Mouse (Mus musculus) megakaryocyte, embryonic 14.5 days (primary cell): ENCODE measurements around the gene Ankrd11. TPM values are rescaled to one million over a fixed set of nuclear protein-coding genes. Genes with fewer than 3 reads are reported as not detected.

Source experiments
- H3K27me3 ChIP-seq: replicated peaks from 2 replicates; pipeline ENCODE3; 2012; ENCODE audit warnings: inconsistent platforms
- H3K36me3 ChIP-seq: replicated peaks from 2 replicates; pipeline ENCODE3; 2012; ENCODE audit warnings: low read length, inconsistent platforms, mixed read lengths
- H3K4me1 ChIP-seq: 2 replicates; pipeline ENCODE4 v1.6.1; 2012; ENCODE audit warnings: inconsistent platforms
- H3K4me3 ChIP-seq: replicated peaks from 2 replicates; pipeline ENCODE3; 2012; ENCODE audit warnings: moderate library complexity, mild to moderate bottlenecking, inconsistent platforms
- H3K9me3 ChIP-seq: 2 replicates; pipeline ENCODE4 v1.6.1; 2012; ENCODE audit warnings: inconsistent platforms
- FLI1 ChIP-seq: IDR thresholded peaks from 2 replicates; pipeline ENCODE4 v1.6.1; 2012; ENCODE audit warnings: low read length, inconsistent platforms, mixed read lengths
- GATA1 ChIP-seq: IDR thresholded peaks from 3 replicates; pipeline ENCODE4 v1.6.1; 2012; ENCODE audit warnings: mixed read lengths, low read length, inconsistent platforms, borderline replicate concordance
- polyA plus RNA-seq: library from polyadenylated mRNA; stranded (reverse); fragments of >175 nt; gene quantifications from 2 replicates; pipeline ENCODE4 v1.2.3, GENCODE M21; 2012; ENCODE audit warnings: low replicate concordance; ENCODE audit not compliant: insufficient read depth

The Ankrd11 gene
- polyA plus RNA-seq, 1 experiment, result 49.4 TPM

GRCm38 (mm10) chr8:122992296-122992695 is 49.8 kb downstream of the Ankrd11 start:
- Histone ChIP-seq H3K36me3 (peaks cover 13% of the 10 kb centered on the region), H3K4me1 (peaks cover 92% of the 10 kb centered on the region), H3K27me3 (no peaks in the 10 kb centered on the region), H3K9me3 (no peaks in the 10 kb centered on the region), H3K4me3 (no peak overlapping the region)
- TF ChIP-seq FLI1 (no peak), GATA1 (no peak)

DNA sequence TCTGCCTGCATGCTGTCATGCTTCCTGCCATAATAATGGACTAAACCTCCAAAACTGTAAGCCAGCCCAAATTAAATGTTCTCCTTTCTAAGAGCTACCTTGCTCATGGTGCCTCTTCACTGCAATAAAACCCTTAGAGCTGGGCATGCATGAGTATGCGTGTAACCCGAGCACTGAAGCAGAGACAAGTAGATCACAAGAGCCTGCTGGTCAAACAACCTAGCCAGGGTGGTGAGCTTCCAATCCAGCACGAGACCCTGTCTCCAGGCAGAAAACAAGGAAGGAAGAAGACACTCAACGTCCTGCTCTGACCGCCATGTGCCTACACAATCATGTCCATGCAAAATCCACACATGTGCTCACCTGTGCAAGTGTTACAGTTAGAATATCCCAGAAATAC is 50.7 kb downstream of the Ankrd11 start:
- TF ChIP-seq GATA1 (no peak), FLI1 (no peak)
- Histone ChIP-seq H3K27me3 (no peaks in the 10 kb centered on the region), H3K4me1 (peaks cover 94% of the 10 kb centered on the region), H3K36me3 (peaks cover 6% of the 10 kb centered on the region), H3K4me3 (peak overlapping the region; percentile 70), H3K9me3 (no peaks in the 10 kb centered on the region)

DNA sequence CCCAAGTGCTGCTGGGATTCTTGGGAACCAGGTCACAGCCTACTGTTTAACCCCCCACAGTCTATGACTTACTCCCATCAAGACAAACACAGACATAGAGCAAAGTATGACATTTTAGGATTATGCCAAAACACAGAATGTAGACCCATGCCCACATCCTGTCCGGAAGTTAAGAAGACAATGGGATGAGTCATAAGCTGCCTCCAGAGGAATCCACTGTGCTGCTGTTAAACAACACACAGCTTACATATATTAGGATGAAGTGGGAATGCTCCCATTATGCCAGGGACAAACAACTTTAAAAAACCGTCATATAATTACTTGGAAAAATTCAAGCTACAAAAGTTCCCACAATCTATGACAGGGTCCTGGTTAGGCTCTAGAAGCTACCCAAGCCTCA is 52.1 kb downstream of the Ankrd11 start:
- Histone ChIP-seq H3K27me3 (no peaks in the 10 kb centered on the region), H3K4me1 (peaks cover 100% of the 10 kb centered on the region), H3K9me3 (no peaks in the 10 kb centered on the region), H3K4me3 (peak overlapping the region; percentile 65), H3K36me3 (peaks cover 8% of the 10 kb centered on the region)
- TF ChIP-seq FLI1 (no peak), GATA1 (no peak)

- peaks cover 100% of the 10 kb centered on the region for H3K4me1 ChIP-seq
- TF ChIP-seq FLI1 (no peak), GATA1 (no peak)
- H3K27me3 ChIP-seq, result no peaks in the 10 kb centered on the region
Measured at GRCm38 (mm10) chr8:122988955-122989354, 53.1 kb downstream of the Ankrd11 start.

DNA sequence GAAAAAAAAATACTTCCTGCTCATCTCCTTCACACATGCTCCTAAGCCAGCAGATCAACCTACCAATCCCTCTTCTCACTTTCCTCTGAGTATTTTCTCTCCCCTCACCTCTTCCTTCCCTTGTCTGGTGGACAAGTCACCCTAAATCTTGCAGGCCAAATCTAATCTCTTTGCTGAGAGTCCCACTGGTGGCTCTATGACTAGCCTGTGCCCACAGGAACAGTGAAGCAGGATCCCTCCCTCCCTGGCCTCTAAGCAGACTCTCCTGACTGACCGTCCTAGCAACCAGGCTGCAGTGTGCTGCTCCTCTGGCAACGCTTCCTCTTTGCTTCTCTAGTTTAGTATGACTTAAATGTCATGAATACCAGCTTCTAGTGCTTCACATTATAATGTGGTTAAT is 54.8 kb downstream of the Ankrd11 start:
- no peaks in the 10 kb centered on the region for H3K27me3 ChIP-seq

More at GRCm38 (mm10) chr8:122988955-122989354, 53.1 kb downstream of the Ankrd11 start:
- Histone ChIP-seq H3K36me3 (peaks cover 8% of the 10 kb centered on the region), H3K4me3 (peak overlapping the region; percentile 15), H3K9me3 (no peaks in the 10 kb centered on the region)

DNA sequence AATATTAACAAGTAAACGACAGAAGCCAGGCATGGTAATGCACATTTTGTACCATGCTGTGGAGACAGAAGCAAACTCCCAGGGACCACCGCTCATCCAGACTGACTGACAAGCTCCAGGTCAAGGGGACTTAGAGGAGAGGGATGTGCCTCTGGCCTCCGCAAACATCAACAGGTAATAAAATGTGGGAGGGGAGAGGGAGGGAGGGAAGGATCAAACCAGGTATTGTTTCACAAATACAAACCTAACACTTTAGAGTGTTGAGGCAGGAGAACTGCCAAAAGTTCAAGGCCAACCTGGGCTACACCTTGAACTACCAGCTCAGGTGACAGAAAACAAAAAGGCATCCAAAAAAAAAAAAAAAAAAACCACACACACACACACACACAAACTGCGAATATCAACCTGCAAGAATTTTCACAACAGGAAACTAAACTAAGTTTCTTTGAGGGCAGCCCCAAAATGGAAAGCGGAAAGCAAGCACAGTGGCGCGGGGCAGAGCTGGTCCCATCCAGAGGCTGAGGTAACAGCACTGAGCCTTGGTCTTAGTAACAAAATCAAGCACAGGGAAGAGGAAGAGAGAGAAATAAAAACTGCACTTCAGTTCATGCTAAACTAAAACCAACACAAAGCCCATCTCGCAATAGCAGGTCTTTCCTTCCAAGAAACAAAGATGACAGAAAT is 55.4 kb downstream of the Ankrd11 start:
- H3K4me3 ChIP-seq, result no peak overlapping the region
- no peaks in the 10 kb centered on the region for H3K9me3 ChIP-seq
- TF ChIP-seq GATA1, result no peak
- no peak for TF ChIP-seq FLI1
- H3K4me1 ChIP-seq, result peaks cover 97% of the 10 kb centered on the region
- H3K36me3 ChIP-seq, result peaks cover 4% of the 10 kb centered on the region
- H3K27me3 ChIP-seq, result no peaks in the 10 kb centered on the region

More for the DNA sequence above, 54.8 kb downstream of the Ankrd11 start:
- peaks cover 8% of the 10 kb centered on the region for H3K36me3 ChIP-seq
- TF ChIP-seq FLI1, result no peak
- peak overlapping the region; percentile 71 for H3K4me3 ChIP-seq
- peaks cover 97% of the 10 kb centered on the region for H3K4me1 ChIP-seq
- H3K9me3 ChIP-seq, result no peaks in the 10 kb centered on the region

GRCm38 (mm10) chr8:122984175-122984574 is 57.9 kb downstream of the Ankrd11 start:
- Histone ChIP-seq H3K4me3 (no peak overlapping the region), H3K4me1 (peaks cover 97% of the 10 kb centered on the region), H3K36me3 (peaks cover 4% of the 10 kb centered on the region), H3K9me3 (no peaks in the 10 kb centered on the region), H3K27me3 (no peaks in the 10 kb centered on the region)
- TF ChIP-seq FLI1 (no peak), GATA1 (no peak)

DNA sequence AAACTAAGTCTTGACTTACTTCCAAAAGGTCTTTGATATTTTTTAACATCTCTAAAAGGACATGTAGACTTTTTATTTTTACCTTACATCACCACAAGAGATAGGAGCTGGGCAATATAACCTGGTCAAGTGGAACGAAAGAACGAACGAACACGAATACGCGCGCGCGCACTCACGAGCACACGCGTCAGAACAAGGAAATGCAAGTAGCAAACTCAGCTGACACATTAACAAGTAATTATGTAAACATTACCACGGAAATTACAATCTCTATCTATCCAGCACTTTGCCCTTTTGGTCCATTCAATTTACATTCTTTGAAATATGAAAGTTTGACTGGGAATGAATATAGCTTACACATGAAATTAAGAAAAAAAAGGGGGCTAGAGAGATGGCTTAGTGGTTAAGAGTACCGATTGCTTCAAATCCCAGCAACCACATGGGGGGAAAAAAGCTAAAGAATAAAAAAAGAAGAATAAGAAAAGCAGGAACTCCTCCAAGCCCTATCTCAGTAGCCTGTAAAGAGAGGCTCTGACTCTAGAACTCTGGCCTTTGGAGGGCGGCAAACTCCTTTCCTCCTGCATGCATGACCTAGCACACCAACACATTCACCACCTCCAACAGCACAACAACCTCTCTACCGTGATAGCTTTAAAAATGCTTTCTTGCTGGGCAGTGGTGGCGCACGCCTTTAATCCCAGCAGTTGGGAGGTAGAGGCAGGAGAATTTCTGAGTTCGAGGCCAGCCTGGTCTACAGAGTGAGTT is 58.7 kb downstream of the Ankrd11 start:
- Histone ChIP-seq H3K36me3 (peaks cover 4% of the 10 kb centered on the region), H3K4me3 (no peak overlapping the region), H3K4me1 (peaks cover 97% of the 10 kb centered on the region), H3K27me3 (no peaks in the 10 kb centered on the region), H3K9me3 (no peaks in the 10 kb centered on the region)
- TF ChIP-seq FLI1 (no peak), GATA1 (no peak)

DNA sequence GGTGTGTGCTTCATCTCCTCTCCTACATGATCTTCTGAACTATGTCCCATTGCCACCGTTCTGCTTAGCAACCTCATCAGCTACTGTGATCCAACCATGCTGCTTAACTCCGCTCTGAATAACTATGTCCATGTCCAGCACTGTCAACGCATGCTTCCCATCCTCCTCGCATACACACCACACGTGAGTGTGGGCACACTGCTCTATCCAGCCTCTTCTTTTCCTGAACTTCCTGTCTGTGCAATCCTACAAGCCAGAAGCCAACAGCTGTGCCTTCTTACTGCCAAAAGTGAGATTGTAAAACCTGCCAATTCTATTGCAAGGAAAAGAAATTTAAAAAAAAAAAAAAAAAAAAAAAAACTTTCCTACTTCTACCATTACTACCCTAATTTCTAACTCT is 60.4 kb downstream of the Ankrd11 start:
- Histone ChIP-seq H3K4me3 (peak overlapping the region; percentile 52), H3K4me1 (peaks cover 97% of the 10 kb centered on the region), H3K27me3 (no peaks in the 10 kb centered on the region), H3K36me3 (peaks cover 4% of the 10 kb centered on the region), H3K9me3 (no peaks in the 10 kb centered on the region)
- TF ChIP-seq GATA1 (no peak), FLI1 (no peak)

DNA sequence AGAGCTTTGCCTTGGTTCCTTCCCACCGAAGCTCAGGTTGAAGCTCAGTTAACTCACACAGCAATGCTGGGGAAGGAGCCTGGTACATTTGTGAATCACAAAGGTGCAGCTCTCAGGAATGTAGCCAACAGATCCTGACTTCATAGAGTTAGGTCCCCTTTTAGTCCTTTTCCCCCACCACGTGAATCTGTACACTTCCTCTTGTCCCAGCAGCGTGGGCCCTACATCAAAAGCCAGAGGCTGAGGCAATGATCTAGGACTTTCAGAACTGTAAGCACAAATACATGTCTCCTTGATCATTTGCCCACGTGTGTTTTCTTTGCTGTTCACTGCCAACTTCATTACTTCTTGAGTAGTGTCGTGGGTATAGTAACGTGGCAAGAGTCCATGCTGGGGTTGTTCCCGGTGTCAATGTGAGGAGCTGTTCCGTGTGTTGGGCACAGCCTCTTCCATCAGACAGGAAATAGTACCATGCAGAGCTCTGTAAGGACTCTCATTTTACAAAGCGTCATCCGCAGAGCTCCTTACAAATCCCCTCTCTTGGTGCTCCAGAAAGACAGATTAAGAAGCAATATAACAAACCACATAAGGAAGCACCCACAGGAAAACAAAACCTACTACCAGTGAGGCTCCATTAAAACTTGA is 62.1 kb downstream of the Ankrd11 start:
- H3K4me3 ChIP-seq, result peak overlapping the region; percentile 73
- no peaks in the 10 kb centered on the region for H3K27me3 ChIP-seq
- H3K4me1 ChIP-seq, result peaks cover 96% of the 10 kb centered on the region
- peaks cover 11% of the 10 kb centered on the region for H3K36me3 ChIP-seq
- H3K9me3 ChIP-seq, result no peaks in the 10 kb centered on the region
- TF ChIP-seq GATA1 (no peak), FLI1 (no peak)
